Mouse (Mus musculus): ENCODE data around the gene Frzb.
"Not testable (repeated sequence)": the region's sequence is repeated elsewhere in the genome, so short reads cannot be mapped to it uniquely, and the experiment has no call there.

The Frzb gene

DNA sequence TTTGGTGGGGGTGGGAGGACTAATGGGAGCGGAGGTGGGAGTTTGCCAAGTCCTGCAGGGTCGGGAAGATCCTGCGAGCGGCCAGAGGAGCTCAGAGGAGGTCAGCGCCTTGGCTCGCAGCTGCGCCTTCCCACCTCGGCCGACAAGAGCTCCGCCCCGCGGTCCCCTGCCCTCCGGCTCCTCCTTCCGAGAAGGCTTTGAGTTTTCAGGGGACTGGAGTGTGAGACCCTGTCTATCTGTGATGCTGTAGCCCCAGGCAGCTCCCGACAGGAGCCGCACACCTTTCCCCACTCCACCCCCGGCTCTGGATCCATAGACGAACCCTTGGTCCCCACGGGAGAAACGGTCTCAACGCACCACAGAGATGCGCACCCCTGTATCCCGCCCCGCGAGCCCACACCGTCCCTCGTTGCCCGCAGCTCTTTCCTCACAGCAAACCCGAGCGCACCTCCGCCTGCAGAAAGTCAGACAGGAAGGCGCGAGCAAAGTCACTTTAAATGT, at the start of gene Frzb:
Frzb (minus strand) TSS at position 335 of the 501 bp plus-strand sequence.
- peak; percentile 70 to 79 for DNase-seq

GRCm38 (mm10) chr2:80495304-80495703, 47.9 kb upstream of the Frzb start:
- DNase-seq, result not testable (repeated sequence)

DNA sequence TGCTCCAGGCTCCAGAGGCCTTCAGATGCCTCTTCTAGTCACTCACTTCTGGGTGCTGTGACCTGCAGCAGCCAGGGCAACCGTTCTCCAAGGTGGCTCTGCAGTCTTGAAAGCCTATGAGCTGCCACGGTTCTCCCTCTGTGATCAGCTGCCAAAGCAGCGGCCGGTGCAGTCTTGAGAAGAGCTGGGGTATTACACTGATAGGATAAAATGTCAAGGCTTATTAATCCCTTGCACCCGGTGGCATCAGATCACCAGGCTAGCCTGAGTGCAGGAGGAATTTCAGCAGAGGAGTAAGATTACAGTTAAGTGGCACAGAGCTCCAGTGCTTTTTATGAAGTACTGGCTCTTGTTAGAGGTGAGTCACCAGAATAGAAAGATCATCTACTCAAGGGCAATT, 39.4 kb upstream of the Frzb start:
- no peak for DNase-seq

DNA sequence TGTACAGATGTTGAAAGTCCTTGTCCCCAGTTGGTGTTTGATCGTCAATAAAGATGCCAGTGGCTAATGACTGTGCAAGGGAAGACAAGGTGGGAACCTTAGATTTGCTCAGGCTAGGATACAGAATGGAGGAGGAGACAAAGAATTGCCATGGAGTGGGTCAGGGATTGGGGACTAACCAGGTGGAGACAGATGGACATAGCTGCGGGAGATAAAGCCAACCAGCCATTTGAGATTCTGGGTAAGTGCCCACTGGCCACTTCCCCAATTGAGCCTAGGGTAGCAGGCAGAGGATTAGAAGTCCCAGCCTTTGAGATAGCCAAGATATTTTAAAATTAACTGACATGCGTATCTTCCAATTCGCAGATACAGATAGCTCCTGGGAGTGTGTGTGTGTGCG, 37.5 kb upstream of the Frzb start:
- no peak for DNase-seq

GRCm38 (mm10) chr2:80475831-80476230, 28.4 kb upstream of the Frzb start:
- peak; percentile 14 to 36 for DNase-seq

GRCm38 (mm10) chr2:80474247-80474796, 26.9 kb upstream of the Frzb start:
- no peak for DNase-seq

- DNase-seq, result no peak
Observed at GRCm38 (mm10) chr2:80465991-80466821, 18.8 kb upstream of the Frzb start.

- DNase-seq, result no peak
Observed at GRCm38 (mm10) chr2:80461827-80462226, 14.4 kb upstream of the Frzb start.

DNA sequence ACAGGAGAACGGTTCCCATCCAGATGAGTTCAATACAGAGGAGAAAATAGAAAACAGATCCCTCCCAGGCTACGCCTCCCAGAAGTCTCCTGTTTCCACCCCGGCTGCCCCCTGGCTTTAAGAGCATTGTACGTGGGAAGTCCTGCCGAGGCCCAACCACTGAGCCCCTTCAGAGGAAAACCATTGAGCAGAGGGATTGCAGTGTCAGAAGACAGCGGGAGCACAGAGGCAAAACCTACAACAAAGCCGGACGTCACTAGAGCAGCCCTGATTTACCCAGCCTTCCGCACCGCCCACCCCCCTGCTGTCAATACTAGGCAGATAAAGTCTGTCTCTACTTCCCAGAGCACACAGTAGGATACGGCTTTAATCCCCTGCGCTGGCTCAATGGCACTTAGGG, 806 bp upstream of the Frzb start:
- DNase-seq, result no peak

DNA sequence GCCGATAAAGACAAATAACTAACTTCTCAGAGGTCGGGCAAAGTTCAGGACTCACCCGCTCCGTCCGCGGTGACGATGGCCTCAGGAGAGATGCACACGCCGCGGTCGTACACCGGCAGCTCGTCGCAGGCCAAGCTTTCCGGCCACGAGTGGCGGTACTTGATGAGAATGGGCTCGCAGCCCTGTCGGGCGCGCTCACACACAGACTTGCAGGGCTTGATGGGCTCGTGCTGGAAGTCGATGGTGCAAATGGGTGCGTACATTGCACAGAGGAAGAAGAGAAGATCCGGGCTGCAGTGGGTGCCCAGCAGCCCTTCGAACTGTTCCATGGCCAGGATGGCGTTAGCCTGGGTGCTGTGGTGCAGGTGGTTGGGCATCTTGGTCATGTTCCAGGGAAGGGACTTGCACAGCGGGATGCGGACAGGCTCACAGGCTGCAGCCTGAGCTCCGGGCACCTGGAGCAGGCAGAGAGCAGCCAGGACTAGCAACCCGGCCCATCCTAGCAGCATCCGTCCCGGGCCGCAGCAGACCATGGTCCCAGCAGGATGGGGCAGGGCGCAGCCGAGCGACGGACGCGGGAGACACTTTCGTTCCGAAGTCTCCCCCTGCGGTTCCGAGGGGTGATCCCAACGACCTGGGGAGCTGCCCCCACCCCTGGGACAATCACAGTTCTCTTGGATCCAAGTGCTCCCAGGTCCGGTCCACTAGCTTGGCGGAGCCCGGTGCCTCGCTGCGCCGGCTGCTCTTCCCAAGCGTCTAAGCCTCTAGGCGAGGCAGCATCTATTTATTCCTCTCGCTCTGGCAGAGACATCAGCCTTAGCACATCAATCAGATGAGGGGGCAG, 895 bp downstream of the Frzb start:
- peak; percentile 47 to 70 for DNase-seq

DNA sequence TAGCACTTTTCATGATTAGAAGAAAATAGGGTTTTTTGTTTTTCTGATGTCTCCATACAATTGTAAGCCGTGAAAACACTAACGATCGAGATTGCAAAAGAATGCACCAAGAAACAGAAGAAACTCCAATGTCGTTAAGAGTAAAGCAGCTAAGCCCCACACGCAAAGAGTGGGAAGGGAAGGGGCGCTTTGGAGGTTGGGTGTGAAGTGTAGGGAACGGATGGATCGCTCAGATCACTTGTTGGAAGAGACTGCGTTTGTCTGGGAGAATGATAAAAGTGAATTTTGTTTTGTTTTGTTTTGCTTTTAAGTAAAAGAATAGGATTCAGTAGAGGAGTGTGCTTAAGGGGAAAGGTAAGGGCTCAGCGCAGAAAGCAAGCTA, 1.5 kb downstream of the Frzb start:
- no peak for DNase-seq

- no peak for DNase-seq
Observed at GRCm38 (mm10) chr2:80445491-80445890, 1.9 kb downstream of the Frzb start.

GRCm38 (mm10) chr2:80444418-80445365, 2.7 kb downstream of the Frzb start:
- DNase-seq, result no peak

GRCm38 (mm10) chr2:80443962-80444361, 3.5 kb downstream of the Frzb start:
- DNase-seq, result no peak

DNA sequence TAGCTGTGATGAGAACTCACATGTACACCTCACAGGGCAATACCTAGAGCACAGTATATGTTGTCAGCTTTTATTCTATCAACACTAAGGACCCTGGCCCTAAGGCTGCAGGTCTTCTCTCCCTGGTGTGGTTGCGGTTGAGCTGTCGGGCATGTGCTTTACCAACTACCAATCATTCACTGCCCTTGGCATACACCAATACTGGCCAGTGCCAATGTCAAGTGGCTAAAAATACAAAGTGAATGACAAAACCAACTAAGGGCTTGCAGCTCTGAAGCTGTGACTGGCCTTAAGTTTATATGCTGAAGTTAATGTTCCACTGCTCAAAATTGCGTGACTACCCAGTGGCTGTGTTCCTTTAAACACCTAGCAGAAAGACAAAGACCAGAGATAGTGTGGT, 6.0 kb downstream of the Frzb start:
- DNase-seq, result peak; percentile 27 to 57

- DNase-seq, result no peak
Observed at GRCm38 (mm10) chr2:80438854-80439253, 8.6 kb downstream of the Frzb start.

DNA sequence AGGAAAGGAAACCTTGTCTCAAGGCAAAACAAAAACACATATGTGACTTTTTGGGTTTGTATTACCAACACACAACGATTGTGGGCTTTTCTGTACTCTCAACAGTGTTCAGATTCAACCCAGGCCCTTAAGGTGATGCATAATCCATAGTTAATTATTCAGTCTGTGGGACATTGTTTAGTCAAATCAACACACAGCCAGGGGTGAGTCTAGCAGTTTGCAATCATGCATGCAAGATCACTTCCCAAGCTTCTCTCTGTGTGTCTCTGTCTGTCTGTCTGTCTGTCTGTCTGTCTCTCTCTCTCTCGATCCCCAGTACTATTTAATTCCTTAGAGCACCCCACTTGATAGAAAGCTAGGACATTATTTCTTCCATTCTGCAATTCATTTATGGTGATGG, 10.0 kb downstream of the Frzb start:
- DNase-seq, result no peak

GRCm38 (mm10) chr2:80434783-80435572, 12.4 kb downstream of the Frzb start:
- DNase-seq, result no peak

- DNase-seq, result no peak
Observed at GRCm38 (mm10) chr2:80433254-80433876, 14.1 kb downstream of the Frzb start.

- no peak for DNase-seq
Observed at GRCm38 (mm10) chr2:80430357-80431053, 16.9 kb downstream of the Frzb start.
